Mouse (Mus musculus) layer of hippocampus, adult 11-12 months (tissue): ENCODE measurements around the gene Cxcl9.

Source experiments
- DNase-seq: peaks from one replicate; pipeline ENCODE4 v3.0.0; 2022; ENCODE audit warnings: low spot score

The Cxcl9 gene

GRCm38 (mm10) chr5:92336743-92337142 lies 8.9 kb upstream of the Cxcl9 start:
- no peak for DNase-seq

- DNase-seq: no peak
Observed at GRCm38 (mm10) chr5:92332359-92332840, 4.5 kb upstream of the Cxcl9 start.

- no peak for DNase-seq
Observed at GRCm38 (mm10) chr5:92331635-92332338, 3.9 kb upstream of the Cxcl9 start, which contains the start of gene Art3. Art3 (plus strand) TSS chr5:92331827.

- DNase-seq: no peak
Observed at GRCm38 (mm10) chr5:92331122-92331521, 3.2 kb upstream of the Cxcl9 start.

- no peak for DNase-seq
Observed at GRCm38 (mm10) chr5:92327367-92327766, 512 bp downstream of the Cxcl9 start.

GRCm38 (mm10) chr5:92323264-92323663 lies 4.6 kb downstream of the Cxcl9 start:
- DNase-seq: no peak

GRCm38 (mm10) chr5:92322612-92323011 lies 5.3 kb downstream of the Cxcl9 start:
- DNase-seq: no peak

- no peak for DNase-seq
Observed at GRCm38 (mm10) chr5:92321631-92322400, 6.1 kb downstream of the Cxcl9 start.

GRCm38 (mm10) chr5:92318596-92318995 lies 9.3 kb downstream of the Cxcl9 start:
- no peak for DNase-seq

- DNase-seq: no peak
Observed at GRCm38 (mm10) chr5:92318119-92318518, 9.8 kb downstream of the Cxcl9 start.

- no peak for DNase-seq
Observed at GRCm38 (mm10) chr5:92313776-92314175, 14.1 kb downstream of the Cxcl9 start.

- DNase-seq: peak; percentile 96
Observed at GRCm38 (mm10) chr5:92312046-92312715, 15.7 kb downstream of the Cxcl9 start.

- peak; percentile 94 for DNase-seq
Observed at GRCm38 (mm10) chr5:92309681-92310511, 18.0 kb downstream of the Cxcl9 start, which contains the start of gene Sdad1. Sdad1 (minus strand) TSS chr5:92310479.

GRCm38 (mm10) chr5:92304291-92304690 lies 23.6 kb downstream of the Cxcl9 start:
- DNase-seq: no peak

- DNase-seq: no peak
Observed at GRCm38 (mm10) chr5:92302149-92302840, 25.6 kb downstream of the Cxcl9 start.

- no peak for DNase-seq
Observed at GRCm38 (mm10) chr5:92294525-92294924, 33.4 kb downstream of the Cxcl9 start.

GRCm38 (mm10) chr5:92291652-92292414 lies 36.0 kb downstream of the Cxcl9 start:
- no peak for DNase-seq

GRCm38 (mm10) chr5:92287840-92288239 lies 40.0 kb downstream of the Cxcl9 start:
- no peak for DNase-seq

GRCm38 (mm10) chr5:92283107-92283506 lies 44.8 kb downstream of the Cxcl9 start:
- DNase-seq: no peak

- DNase-seq: no peak
Observed at GRCm38 (mm10) chr5:92282571-92282970, 45.3 kb downstream of the Cxcl9 start.
